Mouse (Mus musculus) kidney, embryonic 16.5 days (tissue): Measurements from ENCODE around the gene Tff3. TPM values are rescaled to one million over a fixed set of nuclear protein-coding genes. Genes with fewer than 3 reads are reported as not detected.

Experiments used
- ATAC-seq: fragments of 200-750 bp; cut with Nextera tagmentation; 2 replicates; pipeline ENCODE4 v1.8.0; 2017; ENCODE audit warnings: moderate TSS enrichment; ENCODE audit not compliant: low FRiP score, low TSS enrichment
- H3K27ac ChIP-seq: fragments of 300-500 bp; sonication (generic); 2 replicates; pipeline ENCODE4 v1.5.1; 2014; ENCODE audit warnings: low read length
- H3K27me3 ChIP-seq: fragments of 300-500 bp; sonication (generic); 2 replicates; pipeline ENCODE4 v1.6.1; 2014; ENCODE audit warnings: low read length, control low read depth, mixed read lengths; ENCODE audit not compliant: insufficient read depth
- H3K36me3 ChIP-seq: fragments of 300-500 bp; sonication (generic); 2 replicates; pipeline ENCODE4 v1.6.1; 2014; ENCODE audit warnings: low read length, control low read depth, mixed read lengths; ENCODE audit not compliant: insufficient read depth
- H3K4me1 ChIP-seq: fragments of 300-500 bp; sonication (generic); 2 replicates; pipeline ENCODE4 v1.6.1; 2014; ENCODE audit warnings: low read length, control low read depth, mixed read lengths; ENCODE audit not compliant: insufficient read depth
- H3K4me2 ChIP-seq: fragments of 300-500 bp; sonication (generic); replicated peaks from 2 replicates; pipeline ENCODE4 v1.6.1; 2014; ENCODE audit warnings: low read depth, low read length
- H3K4me3 ChIP-seq: fragments of 300-500 bp; sonication (generic); 2 replicates; pipeline ENCODE4 v1.5.1; 2014; ENCODE audit warnings: mild to moderate bottlenecking, low read length
- H3K9ac ChIP-seq: fragments of 300-500 bp; sonication (generic); replicated peaks from 2 replicates; pipeline ENCODE4 v1.6.1; 2014; ENCODE audit warnings: low read length
- H3K9me3 ChIP-seq: fragments of 300-500 bp; sonication (generic); 2 replicates; pipeline ENCODE4 v1.6.1; 2016; ENCODE audit warnings: low read length, control low read depth
- WGBS: fragments of 180-500 bp; shearing (Covaris S2); extraction: QIAGEN DNeasy Blood & Tissue Kit; methylation state at CpG from one replicate; pipeline ENCODE4 v1.1.7; 2014; 5-methylcytosine and 5-hydroxymethylcytosine counted together
- polyA plus RNA-seq: library from polyadenylated mRNA; unstranded; fragments of >200 nt; fragmentation: Nextera tagmentation; extraction: Ambion mirVana; gene quantifications from 2 replicates; pipeline ENCODE4 v1.2.1, GENCODE M21; 2015

The Tff3 gene
- polyA plus RNA-seq, 1 experiment from 2014 or later: 0.36 TPM

DNA sequence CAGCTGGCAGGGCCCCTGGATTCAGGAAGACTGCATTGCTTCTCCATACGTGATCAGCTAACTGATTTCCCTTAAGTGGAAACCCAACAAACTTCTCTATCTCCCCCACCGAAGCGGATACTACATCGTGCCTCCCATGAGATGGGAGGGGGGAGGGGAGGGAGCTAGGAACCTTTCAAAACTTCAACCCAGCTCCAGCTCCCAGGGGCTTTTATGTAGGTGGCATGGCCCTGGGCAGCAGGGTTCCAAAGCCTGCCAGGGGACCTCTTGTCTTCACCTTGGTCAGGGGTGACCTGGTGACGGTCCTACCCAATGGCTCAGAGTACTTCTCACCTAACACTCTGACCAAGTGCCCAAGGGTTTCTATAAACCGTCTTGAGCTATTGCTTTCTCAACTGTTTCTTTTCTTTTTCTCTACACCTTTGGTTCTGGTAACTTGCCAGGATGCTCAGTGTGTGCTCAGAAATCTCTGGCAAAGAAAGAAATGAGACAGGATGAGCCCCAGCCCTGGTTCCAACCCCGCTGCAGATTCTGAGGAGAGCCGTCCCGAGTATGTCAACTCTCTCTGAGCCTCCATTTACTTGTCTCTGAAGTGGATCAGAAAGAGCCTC is 633 bp downstream of the Tff3 start:
- H3K4me1 ChIP-seq: peaks cover 7% of the 10 kb centered on the region; the same call in 1 of the 2 replicates
- H3K4me2 ChIP-seq: no peak overlapping the region
- no peak for ATAC-seq
- no peaks in the 10 kb centered on the region for H3K9me3 ChIP-seq
- no peak overlapping the region for H3K9ac ChIP-seq
- no peak overlapping the region for H3K27ac ChIP-seq
- no peak overlapping the region for H3K4me3 ChIP-seq
- WGBS: 79% methylated on average over 9 of the region's 9 CpGs
- H3K36me3 ChIP-seq: no peaks in the 10 kb centered on the region
- H3K27me3 ChIP-seq: no peaks in the 10 kb centered on the region

DNA sequence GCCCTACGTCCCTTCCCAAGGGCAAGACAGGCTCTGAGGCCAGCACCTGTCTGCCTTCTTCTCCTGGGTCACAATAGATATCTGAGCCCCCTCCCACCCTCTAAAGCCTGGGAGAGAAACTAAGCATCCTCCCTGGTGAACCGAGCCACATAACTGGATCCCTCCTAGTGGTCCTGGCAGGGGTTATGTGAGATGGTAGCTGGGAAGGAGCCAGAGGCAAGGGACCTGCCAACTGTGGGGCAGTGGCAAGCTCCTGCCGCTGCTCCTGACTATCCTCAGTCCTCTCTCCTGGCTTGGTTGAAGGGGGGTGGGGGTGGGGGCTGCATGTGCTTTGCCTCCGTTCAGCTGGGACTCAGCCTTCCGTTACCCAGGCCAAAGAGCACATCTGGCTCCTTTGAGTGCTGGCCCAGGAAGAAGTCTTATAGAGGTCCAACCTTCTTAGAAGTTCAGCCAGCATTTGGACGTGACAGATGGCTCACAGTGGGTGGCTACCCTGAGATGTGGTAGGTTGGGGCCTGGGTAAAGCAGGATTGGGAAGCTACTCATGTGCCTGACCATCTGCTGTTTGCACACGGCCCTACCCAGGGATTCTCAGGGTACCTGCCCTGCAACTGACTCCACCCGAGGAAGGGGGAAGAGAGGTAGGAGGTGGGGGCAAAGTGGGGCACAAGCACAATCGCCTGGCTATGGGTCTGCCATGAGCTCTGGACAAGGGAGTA is 3.7 kb downstream of the Tff3 start:
- WGBS: 40% methylated on average over 9 of the region's 9 CpGs
- ATAC-seq: no peak
- H3K4me1 ChIP-seq: peaks cover 7% of the 10 kb centered on the region; the same call in 1 of the 2 replicates

DNA sequence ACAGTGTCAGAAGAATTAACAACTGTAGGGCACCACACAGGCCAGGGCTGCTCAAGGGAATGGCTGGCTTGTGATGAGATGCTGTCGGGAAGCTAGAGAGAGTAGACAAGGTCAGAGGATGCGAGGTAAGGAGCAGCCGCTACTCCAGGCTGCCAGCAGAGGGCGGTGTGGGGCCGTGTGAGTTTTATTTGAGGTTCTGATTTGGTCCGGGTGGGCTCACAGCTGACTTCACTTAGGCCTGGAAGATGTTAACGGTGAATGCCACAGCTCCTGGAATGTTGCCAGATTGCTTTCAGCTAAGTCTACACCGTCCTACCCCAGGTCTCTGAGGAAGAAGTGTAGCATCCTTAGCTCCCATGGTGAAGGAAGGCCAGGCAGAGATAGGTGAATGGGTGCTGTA is 7.5 kb downstream of the Tff3 start:
- Histone ChIP-seq H3K9ac (no peak overlapping the region), H3K4me3 (no peak overlapping the region), H3K9me3 (peaks cover 6% of the 10 kb centered on the region; the same call in 1 of the 2 replicates), H3K27ac (no peak overlapping the region), H3K4me1 (peaks cover 7% of the 10 kb centered on the region; the same call in 1 of the 2 replicates), H3K4me2 (no peak overlapping the region), H3K36me3 (no peaks in the 10 kb centered on the region), H3K27me3 (no peaks in the 10 kb centered on the region)
- 0 out of 2 replicates have a peak, but pooled peaks have one; percentile 7 for ATAC-seq
- 12% methylated on average over 8 of the region's 8 CpGs for WGBS

More for the DNA sequence above, 3.7 kb downstream of the Tff3 start:
- Histone ChIP-seq H3K36me3 (no peaks in the 10 kb centered on the region), H3K4me3 (no peak overlapping the region), H3K9ac (no peak overlapping the region), H3K27me3 (no peaks in the 10 kb centered on the region), H3K27ac (no peak overlapping the region), H3K9me3 (peaks cover 6% of the 10 kb centered on the region; the same call in 1 of the 2 replicates), H3K4me2 (no peak overlapping the region)

DNA sequence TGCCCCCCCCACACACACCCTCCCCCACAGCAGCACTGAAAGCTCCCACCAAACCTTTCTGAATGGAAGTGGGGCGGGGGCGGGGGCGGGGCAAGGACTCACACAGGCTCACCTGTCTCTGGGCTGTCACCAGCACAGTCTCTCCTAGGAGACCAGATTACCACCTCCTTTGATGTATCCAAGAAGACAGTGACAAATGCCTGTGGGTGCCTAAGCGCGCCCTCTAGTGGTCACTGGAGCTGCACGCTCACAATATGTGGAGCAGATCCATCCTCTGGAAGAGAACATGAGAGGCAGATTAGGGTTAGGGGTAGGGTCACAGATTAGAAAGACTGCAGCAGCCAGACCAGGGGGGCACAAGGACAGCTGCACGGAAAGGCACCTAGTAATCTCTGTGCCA is 10.0 kb downstream of the Tff3 start:
- H3K27ac ChIP-seq: no peak overlapping the region
- ATAC-seq: peak; percentile 53; the same call in 1 of the 2 replicates
- H3K9ac ChIP-seq: no peak overlapping the region
- peaks cover 6% of the 10 kb centered on the region; the same call in 1 of the 2 replicates for H3K9me3 ChIP-seq
- no peak overlapping the region for H3K4me3 ChIP-seq
- no peaks in the 10 kb centered on the region for H3K36me3 ChIP-seq
- WGBS: 5% methylated on average over 7 of the region's 7 CpGs
- H3K4me1 ChIP-seq: no peaks in the 10 kb centered on the region
- no peaks in the 10 kb centered on the region for H3K27me3 ChIP-seq
- H3K4me2 ChIP-seq: no peak overlapping the region

DNA sequence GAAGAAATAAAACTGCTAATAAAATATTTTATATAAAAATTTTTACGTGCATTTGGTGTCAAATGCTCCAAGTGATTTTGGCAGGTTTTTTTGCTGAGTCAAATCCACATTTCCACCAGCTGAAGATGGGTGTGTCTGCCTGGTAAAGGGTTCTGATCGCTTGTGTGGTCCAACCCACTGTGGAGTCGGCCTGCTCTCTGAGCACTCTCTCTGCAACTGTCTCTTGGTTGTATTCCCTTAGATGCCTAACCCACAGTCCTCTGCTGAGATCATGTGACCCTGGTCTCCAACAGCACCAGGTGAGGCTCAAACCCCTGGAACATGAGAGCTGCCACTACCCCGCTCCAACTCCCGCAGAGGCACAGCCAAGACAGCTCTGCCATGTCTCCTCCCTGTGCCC is 11.5 kb downstream of the Tff3 start:
- WGBS: 87% methylated on average over 5 of the region's 5 CpGs

DNA sequence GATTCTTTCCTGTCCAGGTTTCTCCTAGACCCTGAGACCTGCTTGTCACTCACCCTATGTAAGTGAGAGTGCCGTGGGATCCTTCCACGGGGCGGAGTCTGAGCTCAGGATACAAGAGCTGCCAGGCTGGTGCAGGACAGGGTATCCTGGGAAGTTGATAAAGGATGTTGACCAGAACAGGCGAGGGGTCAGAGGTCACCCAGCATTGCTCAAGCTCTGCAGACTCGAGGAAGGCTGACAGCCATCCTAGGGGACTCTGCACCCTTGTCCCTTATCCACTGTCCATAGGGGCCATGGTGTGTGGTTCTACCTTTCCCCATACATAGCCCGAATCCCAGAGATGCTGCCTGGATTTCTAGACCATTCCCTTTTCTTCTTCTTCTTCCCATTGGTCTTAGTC is 13.4 kb downstream of the Tff3 start:
- 68% methylated on average over 6 of the region's 6 CpGs for WGBS
- no peak overlapping the region for H3K27ac ChIP-seq
- no peak overlapping the region for H3K9ac ChIP-seq
- H3K4me3 ChIP-seq: no peak overlapping the region
- no peaks in the 10 kb centered on the region for H3K36me3 ChIP-seq
- ATAC-seq: no peak
- no peak overlapping the region for H3K4me2 ChIP-seq
- H3K9me3 ChIP-seq: no peaks in the 10 kb centered on the region
- H3K27me3 ChIP-seq: no peaks in the 10 kb centered on the region
- no peaks in the 10 kb centered on the region for H3K4me1 ChIP-seq

More for the DNA sequence above, 11.5 kb downstream of the Tff3 start:
- H3K4me3 ChIP-seq: no peak overlapping the region
- no peak overlapping the region for H3K27ac ChIP-seq
- no peak overlapping the region for H3K9ac ChIP-seq
- H3K36me3 ChIP-seq: no peaks in the 10 kb centered on the region
- H3K4me1 ChIP-seq: no peaks in the 10 kb centered on the region
- no peaks in the 10 kb centered on the region for H3K27me3 ChIP-seq
- H3K9me3 ChIP-seq: no peaks in the 10 kb centered on the region
- H3K4me2 ChIP-seq: no peak overlapping the region
- no peak for ATAC-seq

DNA sequence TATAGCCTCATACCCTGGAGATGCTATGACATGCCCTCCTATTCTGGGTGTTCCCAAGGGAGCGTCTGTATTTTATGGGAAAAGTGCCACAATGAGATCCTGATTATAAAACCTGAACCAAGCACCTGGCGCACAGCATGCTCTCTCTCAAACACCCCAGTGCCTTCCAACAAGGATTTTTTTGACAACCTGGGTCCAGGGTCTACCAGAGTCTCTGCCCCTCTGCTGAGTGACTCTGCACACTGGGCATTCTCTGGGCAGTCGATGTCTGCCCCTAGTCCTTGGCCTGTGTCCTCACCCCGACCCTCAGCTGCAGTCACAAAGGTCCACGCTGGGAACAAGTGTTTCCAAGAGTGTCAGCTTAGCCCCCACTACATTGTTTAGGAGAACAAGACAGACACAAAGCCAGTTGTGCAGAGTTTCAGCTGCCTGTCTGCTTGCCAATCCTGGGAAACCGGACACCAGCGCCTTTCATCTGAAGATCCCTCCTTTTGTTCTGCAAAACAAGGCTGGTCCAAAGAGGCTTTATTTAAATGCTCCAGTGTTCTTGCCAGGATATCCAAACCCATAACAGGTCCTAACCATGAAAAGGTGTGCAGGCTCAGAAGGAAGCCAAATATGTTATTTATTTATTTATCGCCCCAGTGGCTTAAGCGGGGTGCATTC is 16.1 kb downstream of the Tff3 start:
- H3K27me3 ChIP-seq: no peaks in the 10 kb centered on the region
- ATAC-seq: no peak
- H3K4me2 ChIP-seq: no peak overlapping the region
- H3K4me3 ChIP-seq: no peak overlapping the region
- H3K9ac ChIP-seq: no peak overlapping the region
- H3K36me3 ChIP-seq: no peaks in the 10 kb centered on the region
- no peak overlapping the region for H3K27ac ChIP-seq
- H3K4me1 ChIP-seq: no peaks in the 10 kb centered on the region
- no peaks in the 10 kb centered on the region for H3K9me3 ChIP-seq
- 57% methylated on average over 9 of the region's 9 CpGs for WGBS

DNA sequence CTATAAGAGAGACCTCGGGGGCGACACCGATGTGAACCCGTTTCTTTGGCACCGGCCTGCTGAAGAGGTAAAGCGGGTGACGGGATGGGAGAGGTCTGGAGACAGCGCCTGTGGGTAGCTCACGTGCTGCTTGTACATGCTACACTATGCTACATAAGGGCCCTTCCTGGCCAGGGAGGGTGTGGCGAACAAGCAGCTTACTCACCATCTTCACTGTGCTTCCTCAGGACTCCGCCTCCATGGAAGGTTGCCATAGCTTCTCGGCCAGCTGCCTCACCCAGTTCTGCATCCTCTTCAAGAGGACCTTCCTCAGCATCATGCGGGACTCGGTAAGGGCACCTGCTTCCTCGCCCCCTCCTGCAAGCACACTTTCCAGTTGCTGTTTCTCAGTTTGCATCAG is 21.1 kb downstream of the Tff3 start:
- H3K4me1 ChIP-seq: no peaks in the 10 kb centered on the region; the same call in 1 of the 2 replicates
- no peaks in the 10 kb centered on the region for H3K27me3 ChIP-seq
- H3K27ac ChIP-seq: no peak overlapping the region
- no peaks in the 10 kb centered on the region for H3K36me3 ChIP-seq
- no peak overlapping the region for H3K4me2 ChIP-seq
- 91% methylated on average over 15 of the region's 15 CpGs for WGBS
- no peaks in the 10 kb centered on the region for H3K9me3 ChIP-seq
- no peak for ATAC-seq
- no peak overlapping the region for H3K4me3 ChIP-seq
- no peak overlapping the region for H3K9ac ChIP-seq

DNA sequence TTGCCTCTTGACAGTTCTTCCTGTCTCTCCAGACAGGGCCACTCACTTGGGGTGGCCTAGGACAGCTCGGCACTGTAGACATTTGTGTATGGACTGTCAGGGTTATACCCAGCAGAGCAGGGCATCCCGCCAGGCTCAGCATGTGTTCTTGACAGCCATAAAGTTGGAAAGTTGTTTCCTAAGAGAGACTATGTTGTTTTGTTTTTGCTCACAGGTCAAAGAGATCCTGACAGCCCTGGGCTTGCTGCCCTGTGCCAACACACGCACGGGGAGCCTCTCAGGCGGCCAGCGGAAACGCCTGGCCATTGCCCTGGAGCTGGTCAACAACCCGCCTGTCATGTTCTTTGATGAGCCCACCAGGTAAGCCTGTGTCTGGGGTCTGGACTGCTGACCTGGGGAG is 25.6 kb downstream of the Tff3 start:
- Histone ChIP-seq H3K27me3 (no peaks in the 10 kb centered on the region), H3K4me2 (no peak overlapping the region), H3K9ac (no peak overlapping the region), H3K4me1 (peaks cover 2% of the 10 kb centered on the region; the same call in 1 of the 2 replicates), H3K27ac (no peak overlapping the region), H3K9me3 (no peaks in the 10 kb centered on the region), H3K4me3 (no peak overlapping the region), H3K36me3 (no peaks in the 10 kb centered on the region)
- 72% methylated on average over 8 of the region's 8 CpGs for WGBS
- ATAC-seq: no peak
